14 mouse cellular contexts compared by ENCODE assay signal in the genomic region with DNA sequence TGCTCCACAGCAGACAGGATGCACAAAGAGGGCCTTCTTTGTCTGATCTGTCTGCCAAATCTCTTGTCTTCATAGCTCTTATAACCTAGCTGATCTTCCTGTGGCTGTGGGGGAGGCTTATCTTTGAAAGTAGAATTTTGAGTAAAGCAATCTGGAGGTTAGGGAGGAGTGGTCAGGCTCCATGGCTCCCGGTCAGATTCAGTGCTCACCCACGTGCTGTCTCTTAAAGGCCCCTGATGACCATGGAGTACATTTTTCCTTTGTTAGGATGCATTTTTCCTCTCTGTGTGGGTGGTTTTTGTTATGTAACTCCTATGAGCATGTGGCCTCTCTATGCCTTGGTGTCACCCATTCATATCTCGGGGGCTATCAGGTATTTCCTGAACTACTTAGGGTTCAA.
"Had no signal": no experiment of that assay in that cellular context is flagged by ENCODE, and none has a peak within 500 bp of the region (broad histone marks: within the 10 kb centered on the region; RNA-seq: fewer than 3 reads in every experiment).

No protein-coding gene starts in this region.

- H3K36me3 ChIP-seq: intestine, embryonic 15.5 days; limb, embryonic 15.5 days; liver, embryonic 12.5 days; lung, embryonic 15.5 days; midbrain, embryonic 12.5 days; neural tube, embryonic 13.5 days had no signal

- DNase-seq: kidney, adult 9 months; retina, postnatal 1 day; right cerebral cortex, postnatal 4 days; spleen, adult 18-20 months; thymus, adult 18-20 months; thymus, postnatal 14 days had no signal

- H3K27ac ChIP-seq: intestine, embryonic 15.5 days; left cerebral cortex, adult 2 months; limb, embryonic 15.5 days; liver, embryonic 12.5 days; lung, embryonic 15.5 days; midbrain, embryonic 12.5 days; neural tube, embryonic 13.5 days had no signal

- H3K9ac ChIP-seq: intestine, embryonic 15.5 days; limb, embryonic 15.5 days; liver, embryonic 12.5 days; lung, embryonic 15.5 days; midbrain, embryonic 12.5 days; neural tube, embryonic 13.5 days had no signal

- H3K4me2 ChIP-seq: intestine, embryonic 15.5 days; limb, embryonic 15.5 days; liver, embryonic 12.5 days; lung, embryonic 15.5 days; midbrain, embryonic 12.5 days; neural tube, embryonic 13.5 days had no signal

- ATAC-seq: intestine, embryonic 15.5 days; liver, embryonic 12.5 days; midbrain, embryonic 16.5 days had no signal

- H3K4me3 ChIP-seq: intestine, embryonic 15.5 days; left cerebral cortex, adult 2 months; limb, embryonic 15.5 days; liver, embryonic 12.5 days; lung, embryonic 15.5 days; midbrain, embryonic 12.5 days; neural tube, embryonic 13.5 days had no signal

- H3K4me1 ChIP-seq: liver, embryonic 12.5 days had no signal

- H3K9me3 ChIP-seq: intestine, embryonic 15.5 days; limb, embryonic 15.5 days; liver, embryonic 12.5 days; lung, embryonic 15.5 days; midbrain, embryonic 12.5 days; neural tube, embryonic 13.5 days had no signal

- H3K27me3 ChIP-seq: intestine, embryonic 15.5 days; limb, embryonic 15.5 days; liver, embryonic 12.5 days; lung, embryonic 15.5 days; neural tube, embryonic 13.5 days had no signal
